Mouse (Mus musculus) intestine, embryonic 16.5 days (tissue): ENCODE measurements around the gene Hrasls5. TPM values are rescaled to one million over a fixed set of nuclear protein-coding genes. Genes with fewer than 3 reads are reported as not detected.

Experiments used
- ATAC-seq: fragments of 200-750 bp; cut with Nextera tagmentation; 2 replicates; pipeline ENCODE4 v1.8.0; 2017; ENCODE audit warnings: moderate TSS enrichment, moderate library complexity
- H3K27ac ChIP-seq: fragments of 300-500 bp; sonication (generic); 2 replicates; pipeline ENCODE4 v1.5.1; 2014; ENCODE audit warnings: mild to moderate bottlenecking, low read length
- H3K27me3 ChIP-seq: fragments of 300-500 bp; sonication (generic); replicated peaks from 2 replicates; pipeline ENCODE4 v1.6.1; 2014; ENCODE audit warnings: low read length, control low read depth, mixed read lengths; ENCODE audit not compliant: control insufficient read depth, insufficient read depth
- H3K36me3 ChIP-seq: fragments of 300-500 bp; sonication (generic); 2 replicates; pipeline ENCODE4 v1.6.1; 2014; ENCODE audit warnings: low read length, control low read depth; ENCODE audit not compliant: control insufficient read depth, insufficient read depth
- H3K4me1 ChIP-seq: fragments of 300-500 bp; sonication (generic); 2 replicates; pipeline ENCODE4 v1.6.1; 2014; ENCODE audit warnings: low read length, control low read depth, mixed read lengths; ENCODE audit not compliant: control insufficient read depth, insufficient read depth
- H3K4me2 ChIP-seq: fragments of 300-500 bp; sonication (generic); 2 replicates; pipeline ENCODE4 v1.6.1; 2014; ENCODE audit warnings: low read depth, low read length, control low read depth
- H3K4me3 ChIP-seq: fragments of 300-500 bp; sonication (generic); 2 replicates; pipeline ENCODE4 v1.5.1; 2014; ENCODE audit warnings: mild to moderate bottlenecking, low read length
- H3K9ac ChIP-seq: fragments of 300-500 bp; sonication (generic); 2 replicates; pipeline ENCODE4 v1.6.1; 2014; ENCODE audit warnings: low read depth, low read length
- H3K9me3 ChIP-seq: fragments of 300-500 bp; sonication (generic); 2 replicates; pipeline ENCODE4 v1.6.1; 2016; ENCODE audit warnings: low read length, control low read depth; ENCODE audit not compliant: control insufficient read depth
- WGBS: fragments of 180-500 bp; shearing (Covaris S2); extraction: QIAGEN DNeasy Blood & Tissue Kit; methylation state at CpG from one replicate; pipeline ENCODE4 v1.1.7; 2014; 5-methylcytosine and 5-hydroxymethylcytosine counted together
- polyA plus RNA-seq: library from polyadenylated mRNA; unstranded; fragments of >200 nt; fragmentation: Nextera tagmentation; extraction: Ambion mirVana; gene quantifications from 2 replicates; pipeline ENCODE4 v1.2.1, GENCODE M21; 2015

Hrasls5 gene
- polyA plus RNA-seq, 1 experiment from 2014 or later = not detected

GRCm38 (mm10) chr19:7581042-7581441 lies 31.3 kb upstream of the Hrasls5 start:
- Histone ChIP-seq H3K9me3 (no peaks in the 10 kb centered on the region), H3K27me3 (no peaks in the 10 kb centered on the region), H3K4me2 (no peak overlapping the region), H3K27ac (no peak overlapping the region), H3K4me3 (no peak overlapping the region), H3K36me3 (no peaks in the 10 kb centered on the region), H3K9ac (no peak overlapping the region), H3K4me1 (no peaks in the 10 kb centered on the region)
- ATAC-seq = peak; percentile 56; the same call in 1 of the 2 replicates
- WGBS = 38% methylated on average over 5 of the region's 5 CpGs

GRCm38 (mm10) chr19:7583101-7583500 lies 29.2 kb upstream of the Hrasls5 start:
- H3K27ac ChIP-seq = no peak overlapping the region
- no peaks in the 10 kb centered on the region for H3K27me3 ChIP-seq
- H3K36me3 ChIP-seq = no peaks in the 10 kb centered on the region; the same call in 1 of the 2 replicates
- 63% methylated on average over 7 of the region's 7 CpGs for WGBS
- no peak overlapping the region for H3K4me3 ChIP-seq
- no peak overlapping the region for H3K4me2 ChIP-seq
- no peak for ATAC-seq
- no peak overlapping the region for H3K9ac ChIP-seq
- no peaks in the 10 kb centered on the region for H3K4me1 ChIP-seq
- H3K9me3 ChIP-seq = peaks cover 2% of the 10 kb centered on the region; the same call in 1 of the 2 replicates

GRCm38 (mm10) chr19:7583599-7583998 lies 28.7 kb upstream of the Hrasls5 start:
- Histone ChIP-seq H3K27ac (no peak overlapping the region), H3K9me3 (peaks cover 4% of the 10 kb centered on the region; the same call in 1 of the 2 replicates), H3K4me2 (no peak overlapping the region), H3K9ac (no peak overlapping the region), H3K4me3 (no peak overlapping the region), H3K4me1 (no peaks in the 10 kb centered on the region), H3K27me3 (no peaks in the 10 kb centered on the region), H3K36me3 (no peaks in the 10 kb centered on the region; the same call in 1 of the 2 replicates)
- no peak for ATAC-seq
- 77% methylated on average over 3 of the region's 3 CpGs for WGBS

- H3K27ac ChIP-seq = no peak overlapping the region
- no peak for ATAC-seq
- no peak overlapping the region for H3K4me3 ChIP-seq
- H3K27me3 ChIP-seq = no peaks in the 10 kb centered on the region
- H3K9ac ChIP-seq = no peak overlapping the region
- no peaks in the 10 kb centered on the region; the same call in 1 of the 2 replicates for H3K36me3 ChIP-seq
- no peaks in the 10 kb centered on the region for H3K4me1 ChIP-seq
- peaks cover 4% of the 10 kb centered on the region; the same call in 1 of the 2 replicates for H3K9me3 ChIP-seq
- WGBS = 88% methylated on average over 8 of the region's 8 CpGs
- no peak overlapping the region for H3K4me2 ChIP-seq
Observed at GRCm38 (mm10) chr19:7585279-7585678, 27.1 kb upstream of the Hrasls5 start.

- no peaks in the 10 kb centered on the region; the same call in 1 of the 2 replicates for H3K36me3 ChIP-seq
- no peaks in the 10 kb centered on the region for H3K4me1 ChIP-seq
- no peak overlapping the region for H3K4me2 ChIP-seq
- peaks cover 4% of the 10 kb centered on the region; the same call in 1 of the 2 replicates for H3K9me3 ChIP-seq
- H3K9ac ChIP-seq = no peak overlapping the region
- no peak overlapping the region for H3K27ac ChIP-seq
- WGBS = 90% methylated on average over 6 of the region's 6 CpGs
- no peak for ATAC-seq
- H3K27me3 ChIP-seq = no peaks in the 10 kb centered on the region
- H3K4me3 ChIP-seq = no peak overlapping the region
Observed at GRCm38 (mm10) chr19:7585764-7586163, 26.6 kb upstream of the Hrasls5 start.

- H3K4me1 ChIP-seq = no peaks in the 10 kb centered on the region
- no peaks in the 10 kb centered on the region; the same call in 1 of the 2 replicates for H3K36me3 ChIP-seq
- H3K27ac ChIP-seq = no peak overlapping the region
- no peak overlapping the region for H3K4me3 ChIP-seq
- H3K27me3 ChIP-seq = no peaks in the 10 kb centered on the region
- H3K9ac ChIP-seq = no peak overlapping the region
- no peak for ATAC-seq
- H3K9me3 ChIP-seq = peaks cover 4% of the 10 kb centered on the region; the same call in 1 of the 2 replicates
- H3K4me2 ChIP-seq = no peak overlapping the region
Observed at GRCm38 (mm10) chr19:7590795-7591194, 21.5 kb upstream of the Hrasls5 start.

GRCm38 (mm10) chr19:7592018-7592417 lies 20.3 kb upstream of the Hrasls5 start:
- 43% methylated on average over 3 of the region's 3 CpGs for WGBS

GRCm38 (mm10) chr19:7595534-7595933 lies 16.8 kb upstream of the Hrasls5 start:
- 16% methylated on average over 2 of the region's 2 CpGs for WGBS
- Histone ChIP-seq H3K9me3 (no peaks in the 10 kb centered on the region), H3K9ac (no peak overlapping the region), H3K4me1 (no peaks in the 10 kb centered on the region), H3K27ac (no peak overlapping the region), H3K4me2 (no peak overlapping the region), H3K4me3 (no peak overlapping the region), H3K36me3 (no peaks in the 10 kb centered on the region), H3K27me3 (no peaks in the 10 kb centered on the region)
- ATAC-seq = no peak; the same call in 1 of the 2 replicates

More at GRCm38 (mm10) chr19:7592018-7592417, 20.3 kb upstream of the Hrasls5 start:
- Histone ChIP-seq H3K4me3 (no peak overlapping the region), H3K27ac (no peak overlapping the region), H3K36me3 (no peaks in the 10 kb centered on the region), H3K4me1 (no peaks in the 10 kb centered on the region), H3K9ac (no peak overlapping the region), H3K27me3 (no peaks in the 10 kb centered on the region), H3K9me3 (peaks cover 4% of the 10 kb centered on the region; the same call in 1 of the 2 replicates), H3K4me2 (no peak overlapping the region)
- ATAC-seq = no peak

GRCm38 (mm10) chr19:7598481-7598880 lies 13.9 kb upstream of the Hrasls5 start:
- no peak overlapping the region for H3K4me3 ChIP-seq
- H3K9me3 ChIP-seq = no peaks in the 10 kb centered on the region
- no peak overlapping the region for H3K27ac ChIP-seq
- no peaks in the 10 kb centered on the region for H3K27me3 ChIP-seq
- 64% methylated on average over 4 of the region's 4 CpGs for WGBS
- no peak overlapping the region for H3K4me2 ChIP-seq
- ATAC-seq = no peak
- H3K36me3 ChIP-seq = no peaks in the 10 kb centered on the region
- no peaks in the 10 kb centered on the region for H3K4me1 ChIP-seq
- no peak overlapping the region for H3K9ac ChIP-seq

- no peak overlapping the region for H3K9ac ChIP-seq
- H3K4me3 ChIP-seq = no peak overlapping the region
- H3K4me1 ChIP-seq = peaks cover 8% of the 10 kb centered on the region; the same call in 1 of the 2 replicates
- H3K4me2 ChIP-seq = no peak overlapping the region
- no peaks in the 10 kb centered on the region for H3K36me3 ChIP-seq
- no peak overlapping the region for H3K27ac ChIP-seq
- H3K27me3 ChIP-seq = no peaks in the 10 kb centered on the region
- 83% methylated on average over 4 of the region's 4 CpGs for WGBS
- no peak for ATAC-seq
- no peaks in the 10 kb centered on the region for H3K9me3 ChIP-seq
Observed at GRCm38 (mm10) chr19:7601551-7601950, 10.8 kb upstream of the Hrasls5 start.
